Mouse (Mus musculus) CH12F3 (cell line): ENCODE data around the gene 4430402I18Rik.

Experiments used
- in situ Hi-C: fragments of 300-500 bp; cut with MboI; formaldehyde crosslinking; loops from 2 replicates; pipeline ENCODE4 v1.14.3; 2020; ENCODE audit warnings: low sequenced_read_pairs

The 4430402I18Rik gene

GRCm38 (mm10) chr19:28903536-28904119 is 64.0 kb downstream of the 4430402I18Rik start:
- in situ Hi-C loops, result no loop called here

- in situ Hi-C loops, result no loop called here
Observed at GRCm38 (mm10) chr19:28902806-28903205, 64.8 kb downstream of the 4430402I18Rik start.

- in situ Hi-C loops, result no loop called here
Observed at GRCm38 (mm10) chr19:28902111-28902510, 65.5 kb downstream of the 4430402I18Rik start.

- in situ Hi-C loops, result no loop called here
Observed at GRCm38 (mm10) chr19:28900771-28901170, 66.8 kb downstream of the 4430402I18Rik start.

GRCm38 (mm10) chr19:28897497-28897896 is 70.1 kb downstream of the 4430402I18Rik start:
- in situ Hi-C loops, result no loop called here

- in situ Hi-C loops, result no loop called here
Observed at GRCm38 (mm10) chr19:28896639-28897038, 71.0 kb downstream of the 4430402I18Rik start.

- in situ Hi-C loops, result no loop called here
Observed at GRCm38 (mm10) chr19:28891864-28892263, 75.7 kb downstream of the 4430402I18Rik start.

- in situ Hi-C loops, result no loop called here
Observed at GRCm38 (mm10) chr19:28891238-28891637, 76.4 kb downstream of the 4430402I18Rik start.

- in situ Hi-C loops, result no loop called here
Observed at GRCm38 (mm10) chr19:28889251-28889650, 78.3 kb downstream of the 4430402I18Rik start.

GRCm38 (mm10) chr19:28888496-28888895 is 79.1 kb downstream of the 4430402I18Rik start:
- in situ Hi-C loops, result no loop called here

GRCm38 (mm10) chr19:28883126-28883525 is 84.5 kb downstream of the 4430402I18Rik start:
- in situ Hi-C loops, result no loop called here

GRCm38 (mm10) chr19:28879476-28879875 is 88.1 kb downstream of the 4430402I18Rik start:
- in situ Hi-C loops, result no loop called here

GRCm38 (mm10) chr19:28870351-28870750 is 97.2 kb downstream of the 4430402I18Rik start:
- in situ Hi-C loops, result no loop called here

GRCm38 (mm10) chr19:28869251-28869855 is 98.2 kb downstream of the 4430402I18Rik start:
- in situ Hi-C loops, result no loop called here

- in situ Hi-C loops, result no loop called here
Observed at GRCm38 (mm10) chr19:28865501-28865900, 102.1 kb downstream of the 4430402I18Rik start.

- in situ Hi-C loops, result no loop called here
Observed at GRCm38 (mm10) chr19:28864981-28865380, 102.6 kb downstream of the 4430402I18Rik start.

- in situ Hi-C loops, result no loop called here
Observed at GRCm38 (mm10) chr19:28863626-28864025, 104.0 kb downstream of the 4430402I18Rik start.

- in situ Hi-C loops, result no loop called here
Observed at GRCm38 (mm10) chr19:28860246-28860645, 107.4 kb downstream of the 4430402I18Rik start.

GRCm38 (mm10) chr19:28854831-28855230 is 112.8 kb downstream of the 4430402I18Rik start:
- in situ Hi-C loops, result no loop called here

GRCm38 (mm10) chr19:28852001-28852400 is 115.6 kb downstream of the 4430402I18Rik start:
- in situ Hi-C loops, result no loop called here

GRCm38 (mm10) chr19:28850510-28850909 is 117.1 kb downstream of the 4430402I18Rik start:
- in situ Hi-C loops, result no loop called here

GRCm38 (mm10) chr19:28844946-28845710 is 122.5 kb downstream of the 4430402I18Rik start:
- in situ Hi-C loops, result no loop called here
